In the genomic region with DNA sequence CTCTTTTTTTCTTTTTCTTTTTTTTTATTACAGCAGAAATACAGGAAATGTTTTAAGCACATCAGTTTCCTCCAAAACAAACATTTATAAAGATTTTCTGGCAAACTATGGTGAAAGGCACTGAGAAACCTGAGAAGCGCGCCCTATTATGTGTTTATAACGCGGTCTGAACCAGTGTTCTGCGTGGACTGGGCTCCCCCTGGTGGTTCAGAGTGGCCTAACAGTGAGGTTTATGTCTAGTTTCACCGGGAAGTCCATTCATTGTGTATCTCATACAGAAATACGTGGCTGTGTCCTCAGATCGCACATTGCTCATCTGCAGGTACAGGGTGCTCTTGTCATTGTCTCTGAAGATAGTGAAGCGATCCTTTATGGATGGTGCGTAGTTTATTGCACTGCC, we compare ENCODE assay signal across 8 mouse cellular contexts.
DNase-seq lines count a peak whose midpoint lies in the region; TF ChIP-seq lines count a peak whose summit lies in the region.
"Not testable (repeated sequence)": the region's sequence is repeated elsewhere in the genome, so short reads cannot be mapped to it uniquely, and the experiment has no call there.

No protein-coding gene starts in this region.

- DNase-seq in ES-CJ7 (ENCODE audit: low read depth, low spot score) = peak; percentile 63
- peak; percentile 18 for DNase-seq in c-Kit-positive CD71-negative TER-119-negative erythroid progenitor cells, embryonic 14.5 days (ENCODE audit: low read depth)
- DNase-seq in heart, postnatal 4 days = peak; percentile 79
- peak; percentile 15 to 72 for DNase-seq in layer of hippocampus, adult 2 months (ENCODE audit: low spot score in 2 of 2)
- peak; percentile 31 for DNase-seq in lung, adult 2 months
- peak; percentile 73 to 85 for DNase-seq in right cerebral cortex, adult 2 months (ENCODE audit: low spot score in 2 of 2)
- DNase-seq in thymus, postnatal 36 days = peak; percentile 81 to 91

- H3K4me1 ChIP-seq in embryonic fibroblast, embryonic 13.5 days (ENCODE audit: control insufficient read depth, insufficient read depth, low read length); lung, adult 2 months (ENCODE audit: control insufficient read depth, insufficient read depth, low read length): not testable (repeated sequence)

- H3K4me3 ChIP-seq in embryonic fibroblast, embryonic 13.5 days (ENCODE audit: insufficient read depth, low read length); layer of hippocampus, adult 2 months; lung, adult 2 months (replicated peaks; ENCODE audit: extremely low read depth, low read depth, low read length): not testable (repeated sequence)

- H3K27ac ChIP-seq in embryonic fibroblast, embryonic 13.5 days (ENCODE audit: insufficient read depth, low read length); layer of hippocampus, adult 2 months: not testable (repeated sequence)

- 30% methylated on average over 10 of the region's 10 CpGs for WGBS in lung, adult 2 months

- TF ChIP-seq POLR2A in embryonic fibroblast, embryonic 13.5 days (IDR thresholded peaks at IDR 0.05; ENCODE audit: low read depth, low read length); lung, adult 2 months (IDR thresholded peaks at IDR 0.05; ENCODE audit: borderline replicate concordance, extremely low read depth, low read depth, low read length): not testable (repeated sequence)

- peak; percentile 44; the same call in 1 of the 2 replicates for TF ChIP-seq CTCF in embryonic fibroblast, embryonic 13.5 days (IDR thresholded peaks at IDR 0.05; ENCODE audit: borderline replicate concordance, insufficient read depth, low read length)
- TF ChIP-seq CTCF in layer of hippocampus, adult 2 months (conservative IDR thresholded peaks at IDR 0.05) = peak; percentile 76
- TF ChIP-seq CTCF in lung, adult 2 months (IDR thresholded peaks at IDR 0.05; ENCODE audit: insufficient read depth, low read length) = peak; percentile 36

Comparison
In these comparisons a context has a peak if more than half of its experiments do, and no peak if none do; other contexts are left out.
1. DNase-seq: peak in every context shown above with its lines; median percentile 86 in thymus, postnatal 36 days; 79 in heart, postnatal 4 days; 79 in right cerebral cortex, adult 2 months; 63 in ES-CJ7; 44 in layer of hippocampus, adult 2 months; 31 in lung, adult 2 months; 18 in c-Kit-positive CD71-negative TER-119-negative erythroid progenitor cells, embryonic 14.5 days.